Mouse (Mus musculus): ENCODE results near the gene Chtop.

Gene Chtop

GRCm38 (mm10) chr3:90512948-90513642, 3.8 kb upstream of the Chtop start:
- intact Hi-C loops (cut with DNase I) = no loop called here

DNA sequence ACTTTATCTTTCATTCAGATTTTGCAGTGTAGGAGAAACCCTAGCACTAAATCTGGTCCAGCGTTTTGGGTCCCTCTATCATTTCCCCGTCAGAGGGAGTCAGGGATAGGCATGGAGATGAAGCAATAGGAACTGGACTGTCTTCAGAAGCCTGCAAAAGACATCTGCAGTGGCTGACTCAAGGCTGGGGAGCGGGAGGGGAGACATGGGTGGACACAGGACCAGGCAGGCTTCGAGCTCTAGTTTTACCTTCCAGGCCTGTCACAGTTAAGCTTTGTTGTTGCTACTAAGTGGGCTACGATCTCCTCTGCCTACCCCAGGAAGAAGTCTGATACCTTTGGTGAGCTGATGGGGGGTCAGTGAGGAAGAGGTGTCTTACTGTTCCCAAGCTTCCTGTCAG, 3.0 kb upstream of the Chtop start:
- intact Hi-C loops (cut with DNase I) = no loop called here

DNA sequence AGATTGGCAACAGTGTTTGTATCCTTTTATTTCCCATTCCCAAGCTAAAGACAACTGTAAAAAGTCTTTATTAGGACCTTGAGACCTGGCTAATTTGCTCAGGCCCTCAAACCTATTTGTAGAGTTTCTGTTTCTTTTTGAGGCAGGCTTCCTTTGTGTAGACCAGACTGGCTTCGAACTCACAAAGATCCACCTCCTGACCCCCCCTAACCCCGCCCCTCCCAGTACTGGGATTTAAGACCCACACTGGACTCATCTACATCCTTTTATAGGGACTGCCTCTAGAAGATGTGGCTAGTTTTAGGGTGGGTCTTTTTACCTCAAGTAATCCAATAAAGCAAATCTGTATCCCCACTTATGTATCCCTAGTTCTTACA, 437 bp upstream of the Chtop start:
- intact Hi-C loops (cut with DNase I) = no loop called here

- intact Hi-C loops (cut with DNase I) = no loop called here
Observed at GRCm38 (mm10) chr3:90508287-90508949, 880 bp downstream of the Chtop start.

DNA sequence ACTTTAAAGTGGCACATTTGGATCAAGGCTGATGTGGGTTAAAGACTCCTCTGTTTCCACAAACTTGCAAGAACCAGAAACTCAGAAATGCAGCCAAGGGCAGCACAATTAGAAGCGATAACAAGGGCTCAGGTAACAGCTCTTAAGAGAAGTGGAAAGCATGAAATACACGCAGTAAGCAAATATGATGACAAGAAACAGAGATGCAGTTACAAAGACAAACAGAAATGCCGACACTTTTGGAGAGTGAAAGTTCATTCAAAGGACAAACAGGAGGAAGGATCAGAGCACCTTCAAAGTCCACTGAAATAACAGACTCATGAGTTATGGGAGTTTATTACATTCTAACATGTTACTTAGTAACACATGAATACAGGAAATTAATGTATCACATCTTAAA, 2.9 kb downstream of the Chtop start:
- intact Hi-C loops (cut with DNase I) = no loop called here

GRCm38 (mm10) chr3:90505216-90505615, 4.1 kb downstream of the Chtop start:
- intact Hi-C loops (cut with DNase I) = no loop called here

- intact Hi-C loops (cut with DNase I) = no loop called here
Observed at GRCm38 (mm10) chr3:90503444-90503843, 5.9 kb downstream of the Chtop start.

DNA sequence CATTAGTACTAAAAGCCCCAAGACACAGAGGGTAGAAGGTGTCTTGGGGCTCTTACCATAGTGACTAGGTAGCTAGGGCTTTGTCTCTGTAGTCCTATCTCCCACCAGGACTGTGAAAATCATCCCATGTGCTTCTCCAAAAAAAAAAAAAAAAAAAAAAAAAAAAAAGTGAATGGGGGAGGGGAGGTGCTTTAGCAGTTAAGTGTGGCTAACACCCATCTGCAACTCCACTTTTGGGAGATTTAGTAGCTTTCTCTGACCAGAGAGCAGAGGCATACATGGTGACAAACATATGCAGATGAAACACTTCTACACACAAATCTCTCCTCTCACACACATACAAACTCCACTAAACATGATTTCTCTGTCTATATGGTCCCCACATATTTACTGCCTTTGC, 11.7 kb downstream of the Chtop start:
- intact Hi-C loops (cut with DNase I) = no loop called here

GRCm38 (mm10) chr3:90495850-90496525, 13.3 kb downstream of the Chtop start:
- intact Hi-C loops (cut with DNase I) = no loop called here

- intact Hi-C loops (cut with DNase I) = no loop called here
Observed at GRCm38 (mm10) chr3:90493831-90494540, 15.3 kb downstream of the Chtop start.

GRCm38 (mm10) chr3:90491350-90491749, 17.9 kb downstream of the Chtop start:
- intact Hi-C loops (cut with DNase I) = no loop called here

DNA sequence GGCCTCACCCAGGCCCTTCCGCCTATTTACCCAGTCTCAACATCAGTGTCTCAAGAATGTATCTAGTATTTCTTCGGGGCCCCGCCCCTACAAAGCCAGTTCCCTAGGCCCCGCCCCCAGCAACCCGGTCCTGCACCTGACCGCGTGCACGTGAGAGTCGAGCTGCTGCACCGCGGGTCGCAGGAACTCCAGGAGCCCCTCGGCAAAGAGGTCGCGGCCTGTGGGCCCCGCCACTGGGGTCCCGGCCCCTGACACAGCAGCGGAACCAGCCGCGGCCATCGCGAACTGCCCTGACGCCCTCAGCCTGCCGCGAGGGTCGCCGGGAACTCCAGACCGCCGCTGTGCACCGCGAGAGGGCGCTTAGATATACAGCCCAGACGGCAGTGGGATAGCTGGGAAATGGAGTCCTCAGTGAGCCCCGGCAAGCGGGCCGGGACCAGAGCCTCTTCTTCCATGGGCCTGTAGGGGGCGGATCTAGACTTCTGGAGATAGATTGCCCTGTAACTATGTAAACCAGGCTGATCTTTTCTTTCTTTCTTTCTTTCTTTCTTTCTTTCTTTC, 18.5 kb downstream of the Chtop start, which contains the start of gene Snapin:
Snapin (minus strand) TSS at position 338 of the 561 bp plus-strand sequence.
- intact Hi-C loops (cut with DNase I) = no loop called here

DNA sequence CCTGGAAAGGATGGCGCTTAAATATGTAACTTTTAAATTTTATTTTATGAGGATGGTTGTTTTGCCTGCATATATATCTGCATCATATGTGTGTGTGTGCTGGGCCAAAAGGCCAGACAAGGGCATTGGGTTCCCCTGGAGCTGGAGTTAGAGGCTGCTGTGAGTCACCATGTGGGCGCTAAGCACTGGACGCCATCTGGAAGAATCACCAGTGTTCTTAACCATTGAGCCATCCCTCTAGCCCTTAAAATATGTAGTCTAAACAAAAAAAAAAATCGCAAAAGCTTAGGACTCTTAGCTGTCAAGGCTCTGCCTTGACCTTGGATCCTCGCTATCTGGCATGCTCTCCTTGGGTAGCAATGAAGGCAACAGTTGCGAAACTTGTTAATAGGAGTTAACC, 20.7 kb downstream of the Chtop start:
- intact Hi-C loops (cut with DNase I) = no loop called here

- intact Hi-C loops (cut with DNase I) = no loop called here
Observed at GRCm38 (mm10) chr3:90486998-90487397, 22.3 kb downstream of the Chtop start.

- intact Hi-C loops (cut with DNase I) = no loop called here
Observed at GRCm38 (mm10) chr3:90475831-90476611, 33.3 kb downstream of the Chtop start, which contains the start of gene Ilf2. Gene Ilf2, plus strand, starts transcription at chr3:90476126.

DNA sequence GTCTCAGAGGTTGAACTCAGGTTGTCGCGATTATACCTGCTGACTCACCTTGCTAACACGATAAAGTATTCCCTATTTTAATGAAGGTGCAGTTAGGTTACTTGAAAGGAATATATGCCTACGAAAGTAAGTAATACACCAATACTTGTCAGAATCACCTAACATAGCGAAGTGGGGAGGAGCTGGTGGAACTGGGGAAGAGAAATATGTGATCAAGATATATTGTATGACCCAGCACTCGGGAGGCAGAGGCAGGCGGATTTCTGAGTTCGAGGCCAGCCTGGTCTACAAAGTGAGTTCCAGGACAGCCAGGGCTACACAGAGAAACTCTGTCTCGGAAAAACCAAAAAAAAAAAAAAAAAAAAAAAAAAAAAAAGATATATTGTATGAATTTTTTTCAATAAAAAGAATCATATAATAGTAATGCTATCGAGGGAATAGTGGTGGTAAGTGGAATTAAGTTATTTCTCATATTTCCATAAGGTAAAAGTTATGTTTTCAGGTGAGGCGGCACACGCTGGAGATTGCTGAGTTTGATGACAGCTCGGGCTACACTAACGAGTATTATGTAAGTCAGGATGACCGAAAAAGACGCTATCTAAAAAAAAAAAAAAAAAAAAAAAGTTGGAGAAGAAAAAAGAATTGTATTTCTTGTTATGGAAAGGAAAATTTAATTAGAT, 34.0 kb downstream of the Chtop start:
- intact Hi-C loops (cut with DNase I) = no loop called here

DNA sequence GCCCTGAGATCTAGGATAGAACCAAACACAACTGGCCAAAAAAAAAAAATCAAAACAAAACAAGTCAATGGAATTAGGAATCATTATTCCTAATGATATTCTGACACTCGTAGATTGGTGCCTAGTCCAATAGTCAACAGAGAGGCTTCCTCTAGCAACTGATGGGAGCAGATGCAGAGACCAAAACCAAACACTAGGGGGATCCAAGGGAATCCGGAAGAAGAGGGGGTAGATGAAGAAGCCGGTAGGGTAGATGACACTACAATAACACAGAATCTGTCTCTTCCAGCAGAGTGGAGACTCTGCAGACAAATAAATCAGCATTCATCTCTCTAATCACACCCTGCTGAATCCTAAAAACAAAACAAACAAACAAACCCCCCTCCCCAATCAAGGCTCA, 37.1 kb downstream of the Chtop start:
- intact Hi-C loops (cut with DNase I) = no loop called here

- intact Hi-C loops (cut with DNase I) = loop anchor here (2.0 to 10.0 kb wide), 2 partner anchors 55 to 173 kb away; partner anchors contain the start of gene Gatad2b
Observed at GRCm38 (mm10) chr3:90467618-90468300, 41.5 kb downstream of the Chtop start.

DNA sequence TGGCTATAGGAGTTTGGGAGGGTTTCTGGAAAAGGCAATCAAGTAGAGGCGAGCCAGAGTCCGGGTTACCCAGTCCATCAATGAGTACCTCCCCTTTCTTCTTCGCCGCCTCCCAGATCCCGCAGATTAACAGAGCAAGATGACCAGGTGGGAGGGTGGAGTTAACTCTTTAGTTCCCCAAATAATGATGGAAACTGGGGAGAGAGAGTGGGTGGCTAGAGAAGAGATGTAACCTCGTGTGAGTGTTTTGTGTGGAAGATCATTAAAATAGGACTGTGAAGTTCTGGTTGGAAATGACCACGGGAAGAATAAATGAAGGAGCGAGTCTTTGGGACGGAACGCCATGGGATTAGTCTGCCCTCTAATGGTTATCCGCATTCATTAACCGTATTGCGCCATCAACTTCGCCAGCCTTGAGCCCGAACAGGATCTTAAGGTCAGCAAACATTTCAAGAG, 43.0 kb downstream of the Chtop start:
- intact Hi-C loops (cut with DNase I) = loop anchor here (2.0 to 10.0 kb wide), 2 partner anchors 54 to 172 kb away; partner anchors contain the start of gene Gatad2b
